Comparison of ENCODE assay signal across 8 mouse cellular contexts in the genomic region with DNA sequence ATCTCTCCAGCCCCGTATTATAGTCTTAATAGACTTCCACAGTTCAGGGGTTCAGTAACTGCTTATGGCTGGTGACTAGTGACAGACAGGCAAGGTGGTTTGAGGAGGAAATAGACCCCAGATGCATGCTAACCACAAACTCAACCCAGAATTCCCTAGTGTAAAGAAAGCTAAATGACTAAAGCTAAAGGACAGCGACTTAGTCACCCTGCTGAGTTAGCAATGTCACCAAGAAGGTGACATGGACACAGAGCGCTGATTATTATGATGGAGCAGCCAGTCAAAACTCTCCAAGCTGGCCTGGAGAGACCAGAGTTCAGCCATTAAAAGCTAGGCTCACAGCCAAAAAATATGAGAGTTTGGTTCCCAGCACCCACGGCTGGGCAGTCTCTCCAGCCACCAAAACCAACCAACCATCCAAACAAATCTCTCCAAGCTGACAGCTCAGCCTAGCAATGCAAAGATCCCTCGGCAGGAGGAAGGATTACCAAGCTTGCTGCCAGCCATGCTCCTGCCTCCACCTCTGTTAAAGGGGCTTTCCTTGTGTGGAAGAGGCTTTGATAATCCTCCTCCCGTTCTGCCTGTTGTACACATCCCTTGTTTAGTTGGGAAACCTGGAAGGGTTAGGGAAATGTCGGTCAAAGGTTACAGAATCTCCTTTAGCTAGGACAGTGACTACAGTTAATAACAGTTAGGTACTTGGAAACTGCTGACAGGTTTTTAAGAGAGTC. TPM values are rescaled to one million over a fixed set of nuclear protein-coding genes. Genes with fewer than 3 reads are reported as not detected.
DNase-seq lines count a peak whose midpoint lies in the region; ATAC-seq lines count a peak whose summit lies in the region.

No protein-coding gene starts in this region.

- H3K27ac ChIP-seq in midbrain, embryonic 10.5 days (replicated peaks) = no peak overlapping the region
- H3K27ac ChIP-seq in midbrain, embryonic 11.5 days (ENCODE audit: low read depth, low read length) = no peak overlapping the region
- H3K27ac ChIP-seq in embryonic facial prominence, embryonic 13.5 days = 0 out of 2 replicates have a peak overlapping the region, but pooled peaks have one; percentile 1
- H3K27ac ChIP-seq in kidney, embryonic 16.5 days (ENCODE audit: low read length) = peak overlapping the region; percentile 77
- H3K27ac ChIP-seq in stomach, embryonic 14.5 days (ENCODE audit: low read length) = peak overlapping the region; percentile 79

- H3K9me3 ChIP-seq in midbrain, embryonic 10.5 days (replicated peaks) = no peaks in the 10 kb centered on the region
- H3K9me3 ChIP-seq in midbrain, embryonic 11.5 days (ENCODE audit: control insufficient read depth, low read length) = no peaks in the 10 kb centered on the region
- no peaks in the 10 kb centered on the region for H3K9me3 ChIP-seq in embryonic facial prominence, embryonic 13.5 days
- no peaks in the 10 kb centered on the region for H3K9me3 ChIP-seq in kidney, embryonic 16.5 days (ENCODE audit: low read length)
- H3K9me3 ChIP-seq in stomach, embryonic 14.5 days (ENCODE audit: control insufficient read depth, low read depth, low read length) = no peaks in the 10 kb centered on the region

- WGBS in midbrain, embryonic 10.5 days = 37% methylated on average over 7 of the region's 7 CpGs
- 36% methylated on average over 7 of the region's 7 CpGs for WGBS in midbrain, embryonic 11.5 days
- 34% methylated on average over 7 of the region's 7 CpGs for WGBS in embryonic facial prominence, embryonic 13.5 days
- WGBS in kidney, embryonic 16.5 days = 34% methylated on average over 7 of the region's 7 CpGs
- 35% methylated on average over 7 of the region's 7 CpGs for WGBS in stomach, embryonic 14.5 days

- peaks cover 12% of the 10 kb centered on the region for H3K27me3 ChIP-seq in midbrain, embryonic 10.5 days (ENCODE audit: low read depth, poor library complexity, severe bottlenecking)
- H3K27me3 ChIP-seq in midbrain, embryonic 11.5 days (ENCODE audit: control insufficient read depth, insufficient read depth, low read length) = no peaks in the 10 kb centered on the region
- no peaks in the 10 kb centered on the region for H3K27me3 ChIP-seq in embryonic facial prominence, embryonic 13.5 days
- H3K27me3 ChIP-seq in kidney, embryonic 16.5 days (ENCODE audit: insufficient read depth, low read length) = no peaks in the 10 kb centered on the region
- H3K27me3 ChIP-seq in stomach, embryonic 14.5 days (ENCODE audit: control insufficient read depth, insufficient read depth, low read length) = no peaks in the 10 kb centered on the region

- no peak overlapping the region for H3K4me2 ChIP-seq in midbrain, embryonic 11.5 days
- H3K4me2 ChIP-seq in embryonic facial prominence, embryonic 13.5 days = peak overlapping the region; percentile 19; the same call in 1 of the 2 replicates
- H3K4me2 ChIP-seq in kidney, embryonic 16.5 days (replicated peaks; ENCODE audit: low read depth, low read length) = peak overlapping the region; percentile 28; the same call in 1 of the 2 replicates
- no peak overlapping the region; the same call in 1 of the 2 replicates for H3K4me2 ChIP-seq in stomach, embryonic 14.5 days (replicated peaks; ENCODE audit: low read depth, low read length)

- H3K4me3 ChIP-seq in midbrain, embryonic 10.5 days = 0 out of 2 replicates have a peak overlapping the region, but pooled peaks have one; percentile 3
- no peak overlapping the region for H3K4me3 ChIP-seq in midbrain, embryonic 11.5 days (ENCODE audit: low read depth, low read length)
- no peak overlapping the region for H3K4me3 ChIP-seq in embryonic facial prominence, embryonic 13.5 days
- H3K4me3 ChIP-seq in kidney, embryonic 16.5 days (ENCODE audit: low read length) = no peak overlapping the region
- H3K4me3 ChIP-seq in stomach, embryonic 14.5 days (ENCODE audit: low read depth, low read length) = no peak overlapping the region

- no peak for DNase-seq in midbrain, embryonic 10.5 days (ENCODE audit: low spot score)
- no peak for DNase-seq in midbrain, embryonic 11.5 days (ENCODE audit: low spot score, missing footprints)
- no peak for DNase-seq in cerebellum, postnatal 36 days
- no peak for DNase-seq in layer of hippocampus, adult 18-20 months (ENCODE audit: low spot score in 2 of 2)

- peaks cover 64% of the 10 kb centered on the region for H3K4me1 ChIP-seq in midbrain, embryonic 10.5 days
- peaks cover 27% of the 10 kb centered on the region for H3K4me1 ChIP-seq in midbrain, embryonic 11.5 days (ENCODE audit: control insufficient read depth, insufficient read depth, low read length)
- peaks cover 53% of the 10 kb centered on the region for H3K4me1 ChIP-seq in embryonic facial prominence, embryonic 13.5 days
- H3K4me1 ChIP-seq in kidney, embryonic 16.5 days (ENCODE audit: insufficient read depth, low read length) = peaks cover 75% of the 10 kb centered on the region
- H3K4me1 ChIP-seq in stomach, embryonic 14.5 days (ENCODE audit: control insufficient read depth, insufficient read depth, low read length) = peaks cover 40% of the 10 kb centered on the region; the same call in 1 of the 2 replicates

- peaks cover 15% of the 10 kb centered on the region for H3K36me3 ChIP-seq in midbrain, embryonic 10.5 days
- no peaks in the 10 kb centered on the region; the same call in 1 of the 2 replicates for H3K36me3 ChIP-seq in midbrain, embryonic 11.5 days (ENCODE audit: control insufficient read depth, insufficient read depth, low read length)
- peaks cover 14% of the 10 kb centered on the region for H3K36me3 ChIP-seq in embryonic facial prominence, embryonic 13.5 days
- H3K36me3 ChIP-seq in kidney, embryonic 16.5 days (ENCODE audit: insufficient read depth, low read length) = 0 out of 2 replicates have a peak, but pooled peaks cover 3% of the 10 kb centered on the region
- peaks cover 4% of the 10 kb centered on the region for H3K36me3 ChIP-seq in stomach, embryonic 14.5 days (ENCODE audit: control insufficient read depth, insufficient read depth, low read length)

- no peak overlapping the region for H3K9ac ChIP-seq in midbrain, embryonic 11.5 days (ENCODE audit: low read length)
- peak overlapping the region; percentile 41; the same call in 1 of the 2 replicates for H3K9ac ChIP-seq in embryonic facial prominence, embryonic 13.5 days
- no peak overlapping the region for H3K9ac ChIP-seq in kidney, embryonic 16.5 days (replicated peaks; ENCODE audit: low read length)
- H3K9ac ChIP-seq in stomach, embryonic 14.5 days (replicated peaks; ENCODE audit: low read depth, low read length) = no peak overlapping the region

- ATAC-seq in midbrain, embryonic 11.5 days (ENCODE audit: low FRiP score) = no peak
- ATAC-seq in embryonic facial prominence, embryonic 13.5 days (ENCODE audit: insufficient number of reproducible peaks, insufficient read depth, low FRiP score, low TSS enrichment, low read depth) = no peak
- ATAC-seq in kidney, embryonic 16.5 days (ENCODE audit: low FRiP score, low TSS enrichment) = no peak
- no peak for ATAC-seq in stomach, embryonic 14.5 days (ENCODE audit: insufficient number of reproducible peaks, insufficient read depth, low FRiP score, low read depth)
- no peak for ATAC-seq in erythroblast, adult 5-6 weeks (replicated peaks; ENCODE audit: low FRiP score, poor library complexity, severe bottlenecking)

RNA-seq across cellular contexts. Expression of gene Wsb2, which starts 2.6 kb away (rescaled TPM):
- 48.4 and 61.6 TPM in 2 replicates for polyA plus RNA-seq in midbrain, embryonic 10.5 days (2016; fragmentation: Nextera tagmentation; extraction: Ambion mirVana)
- 72.7 and 84.2 TPM in 2 replicates for polyA plus RNA-seq in midbrain, embryonic 11.5 days (2014; fragmentation: Nextera tagmentation; extraction: Ambion mirVana)
- polyA plus RNA-seq in embryonic facial prominence, embryonic 13.5 days (2015; fragmentation: Nextera tagmentation; extraction: Ambion mirVana) = 46.1 and 51.7 TPM in 2 replicates
- polyA plus RNA-seq in kidney, embryonic 16.5 days (2015; fragmentation: Nextera tagmentation; extraction: Ambion mirVana) = 45.7 and 69.7 TPM in 2 replicates
- 40.0 and 53.1 TPM in 2 replicates for polyA plus RNA-seq in stomach, embryonic 14.5 days (2014; fragmentation: Nextera tagmentation; extraction: Ambion mirVana)
- total RNA-seq in erythroblast, adult 5-6 weeks (2015; ENCODE audit: low replicate concordance) = 2.9 and 5.6 TPM in 2 replicates
- 3.1 and 4.2 TPM in 2 replicates for total RNA-seq in erythroblast, adult 5-6 weeks (2017; ENCODE audit: low replicate concordance)
- 100 to 1,000 TPM; 270 to 283 TPM for total RNA-seq in layer of hippocampus, adult 18-20 months (2021)

RNA-seq across cellular contexts. Expression of gene Rfc5, which starts 29.2 kb away (rescaled TPM):
- polyA plus RNA-seq in midbrain, embryonic 10.5 days (2016; fragmentation: Nextera tagmentation; extraction: Ambion mirVana) = 127 and 151 TPM in 2 replicates
- polyA plus RNA-seq in midbrain, embryonic 11.5 days (2014; fragmentation: Nextera tagmentation; extraction: Ambion mirVana) = 97.7 and 102 TPM in 2 replicates
- 87.7 and 103 TPM in 2 replicates for polyA plus RNA-seq in embryonic facial prominence, embryonic 13.5 days (2015; fragmentation: Nextera tagmentation; extraction: Ambion mirVana)
- polyA plus RNA-seq in kidney, embryonic 16.5 days (2015; fragmentation: Nextera tagmentation; extraction: Ambion mirVana) = 114 and 128 TPM in 2 replicates
- polyA plus RNA-seq in stomach, embryonic 14.5 days (2014; fragmentation: Nextera tagmentation; extraction: Ambion mirVana) = 91.7 and 102 TPM in 2 replicates
- total RNA-seq in erythroblast, adult 5-6 weeks (2015; ENCODE audit: low replicate concordance) = 10.7 and 21.7 TPM in 2 replicates
- 12.1 and 15.8 TPM in 2 replicates for total RNA-seq in erythroblast, adult 5-6 weeks (2017; ENCODE audit: low replicate concordance)
- total RNA-seq in layer of hippocampus, adult 18-20 months (2021) = 10 to 100 TPM; 16.8 to 18.8 TPM

RNA-seq across cellular contexts. Expression of gene Vsig10, which starts 40.8 kb away (rescaled TPM):
- polyA plus RNA-seq in midbrain, embryonic 10.5 days (2016; fragmentation: Nextera tagmentation; extraction: Ambion mirVana) = 2.7 and 4.0 TPM in 2 replicates
- 1.7 and 2.2 TPM in 2 replicates for polyA plus RNA-seq in midbrain, embryonic 11.5 days (2014; fragmentation: Nextera tagmentation; extraction: Ambion mirVana)
- polyA plus RNA-seq in embryonic facial prominence, embryonic 13.5 days (2015; fragmentation: Nextera tagmentation; extraction: Ambion mirVana) = 7.1 and 11.3 TPM in 2 replicates
- polyA plus RNA-seq in kidney, embryonic 16.5 days (2015; fragmentation: Nextera tagmentation; extraction: Ambion mirVana) = 14.6 and 17.1 TPM in 2 replicates
- polyA plus RNA-seq in stomach, embryonic 14.5 days (2014; fragmentation: Nextera tagmentation; extraction: Ambion mirVana) = 10.9 and 14.5 TPM in 2 replicates
- 0.84 TPM in 1 of 2 replicates, not detected in the other for total RNA-seq in erythroblast, adult 5-6 weeks (2015; ENCODE audit: low replicate concordance)
- 0.70 and 2.7 TPM in 2 replicates for total RNA-seq in erythroblast, adult 5-6 weeks (2017; ENCODE audit: low replicate concordance)
- total RNA-seq in layer of hippocampus, adult 18-20 months (2021) = 1 to 10 TPM; 1.8 to 2.0 TPM

RNA-seq across cellular contexts. Expression of gene Ksr2, which starts 54.1 kb away (rescaled TPM):
- 0.52 and 0.68 TPM in 2 replicates for polyA plus RNA-seq in midbrain, embryonic 10.5 days (2016; fragmentation: Nextera tagmentation; extraction: Ambion mirVana)
- 0.90 and 1.3 TPM in 2 replicates for polyA plus RNA-seq in midbrain, embryonic 11.5 days (2014; fragmentation: Nextera tagmentation; extraction: Ambion mirVana)
- polyA plus RNA-seq in embryonic facial prominence, embryonic 13.5 days (2015; fragmentation: Nextera tagmentation; extraction: Ambion mirVana) = 0.41 and 0.52 TPM in 2 replicates
- polyA plus RNA-seq in kidney, embryonic 16.5 days (2015; fragmentation: Nextera tagmentation; extraction: Ambion mirVana) = 0.37 and 0.78 TPM in 2 replicates
- polyA plus RNA-seq in stomach, embryonic 14.5 days (2014; fragmentation: Nextera tagmentation; extraction: Ambion mirVana) = 0.69 and 0.78 TPM in 2 replicates
- 0.21 TPM in 1 of 2 replicates, not detected in the other for total RNA-seq in erythroblast, adult 5-6 weeks (2015; ENCODE audit: low replicate concordance)
- total RNA-seq in erythroblast, adult 5-6 weeks (2017; ENCODE audit: low replicate concordance) = under 0.01 TPM in 1 of 2 replicates, not detected in the other
- total RNA-seq in layer of hippocampus, adult 18-20 months (2021) = 10 to 100 TPM; 34.1 to 35.9 TPM

Comparison
In these comparisons a context has a peak if more than half of its experiments do, and no peak if none do; other contexts are left out.
1. H3K27ac ChIP-seq: peak in embryonic facial prominence, embryonic 13.5 days (single experiment), kidney, embryonic 16.5 days (single experiment) and stomach, embryonic 14.5 days (single experiment); none in midbrain, embryonic 10.5 days (single experiment) and midbrain, embryonic 11.5 days (single experiment).
2. H3K4me2 ChIP-seq: peak in embryonic facial prominence, embryonic 13.5 days (single experiment) and kidney, embryonic 16.5 days (single experiment); none in midbrain, embryonic 11.5 days (single experiment) and stomach, embryonic 14.5 days (single experiment).